Mouse (Mus musculus) forebrain, embryonic 15.5 days (tissue): ENCODE results near the gene Ube2b. TPM values are rescaled to one million over a fixed set of nuclear protein-coding genes. Genes with fewer than 3 reads are reported as not detected.
A peak's percentile ranks its signal among the peaks of the same experiment; 100 is the strongest.

ENCODE experiments used
- ATAC-seq: fragments of 200-750 bp; cut with Nextera tagmentation; replicated peaks from 2 replicates; pipeline ENCODE4 v1.8.0; 2017; ENCODE audit warnings: mild to moderate bottlenecking, moderate TSS enrichment, moderate library complexity
- H3K27ac ChIP-seq: fragments of 300-500 bp; sonication (generic); replicated peaks from 2 replicates; pipeline ENCODE4 v1.5.1; 2015; ENCODE audit warnings: mild to moderate bottlenecking, inconsistent platforms
- H3K27me3 ChIP-seq: fragments of 300-500 bp; sonication (generic); 2 replicates; pipeline ENCODE4 v1.6.1; 2015; ENCODE audit warnings: inconsistent platforms
- H3K36me3 ChIP-seq: fragments of 300-500 bp; sonication (generic); 2 replicates; pipeline ENCODE4 v1.6.1; 2015; ENCODE audit warnings: mild to moderate bottlenecking, inconsistent platforms
- H3K4me1 ChIP-seq: fragments of 300-500 bp; sonication (generic); 2 replicates; pipeline ENCODE4 v1.6.1; 2015; ENCODE audit warnings: inconsistent platforms
- H3K4me2 ChIP-seq: fragments of 300-500 bp; sonication (generic); replicated peaks from 2 replicates; pipeline ENCODE4 v1.6.1; 2015; ENCODE audit warnings: mild to moderate bottlenecking, inconsistent platforms
- H3K4me3 ChIP-seq: fragments of 300-500 bp; sonication (generic); 2 replicates; pipeline ENCODE4 v1.5.1; 2015; ENCODE audit warnings: mild to moderate bottlenecking, inconsistent platforms
- H3K9ac ChIP-seq: fragments of 300-500 bp; sonication (generic); replicated peaks from 2 replicates; pipeline ENCODE4 v1.6.1; 2015; ENCODE audit warnings: mild to moderate bottlenecking, inconsistent platforms
- H3K9me3 ChIP-seq: fragments of 300-500 bp; sonication (generic); 2 replicates; pipeline ENCODE4 v1.6.1; 2016; ENCODE audit warnings: inconsistent platforms
- WGBS: fragments of 180-500 bp; shearing (Covaris S2); methylation state at CpG from one replicate; pipeline ENCODE4 v1.1.7; 2015; ENCODE audit warnings: mixed read lengths; 5-methylcytosine and 5-hydroxymethylcytosine counted together
- polyA plus RNA-seq: library from polyadenylated mRNA; unstranded; fragments of >200 nt; fragmentation: Nextera tagmentation; extraction: Ambion mirVana; gene quantifications from 2 replicates; pipeline ENCODE4 v1.2.1, GENCODE M21; 2015

Ube2b gene
- polyA plus RNA-seq, 1 experiment from 2014 or later: 289 TPM

- Histone ChIP-seq H3K36me3 (peaks cover 5% of the 10 kb centered on the region; the same call in 1 of the 2 replicates), H3K9ac (peak within 1 kb of the TSS; percentile 95), H3K4me3 (peak within 1 kb of the TSS; percentile 98), H3K4me2 (peak within 1 kb of the TSS; percentile 57), H3K4me1 (peaks cover 30% of the 10 kb centered on the region), H3K9me3 (no peaks in the 10 kb centered on the region), H3K27me3 (no peaks in the 10 kb centered on the region), H3K27ac (peak within 1 kb of the TSS; percentile 94)
- ATAC-seq: peak; percentile 89
- WGBS: under 1% methylated on average over 49 of the region's 51 CpGs
Observed at GRCm38 (mm10) chr11:52003772-52004528, 3.4 kb upstream of the Ube2b start, which contains the start of gene Cdkl3. Gene Cdkl3, plus strand, starts transcription at chr11:52004221.

GRCm38 (mm10) chr11:52003505-52003771 lies 2.9 kb upstream of the Ube2b start:
- H3K4me2 ChIP-seq: peak overlapping the region; percentile 57
- H3K36me3 ChIP-seq: peaks cover 4% of the 10 kb centered on the region; the same call in 1 of the 2 replicates
- H3K9ac ChIP-seq: peak overlapping the region; percentile 95
- H3K9me3 ChIP-seq: no peaks in the 10 kb centered on the region
- peak overlapping the region; percentile 98 for H3K4me3 ChIP-seq
- WGBS: 23% methylated on average over 4 of the region's 4 CpGs
- peak; percentile 3; the same call in 1 of the 2 replicates for ATAC-seq
- H3K27me3 ChIP-seq: no peaks in the 10 kb centered on the region
- H3K4me1 ChIP-seq: peaks cover 35% of the 10 kb centered on the region
- peak overlapping the region; percentile 94 for H3K27ac ChIP-seq

- Histone ChIP-seq H3K4me1 (peaks cover 40% of the 10 kb centered on the region), H3K9ac (no peak overlapping the region), H3K27ac (peak overlapping the region; percentile 94), H3K36me3 (no peaks in the 10 kb centered on the region), H3K27me3 (no peaks in the 10 kb centered on the region), H3K9me3 (no peaks in the 10 kb centered on the region), H3K4me2 (peak overlapping the region; percentile 57), H3K4me3 (peak overlapping the region; percentile 98)
- 81% methylated on average over 13 of the region's 13 CpGs for WGBS
- ATAC-seq: no peak
Observed at GRCm38 (mm10) chr11:52002842-52003504, 2.4 kb upstream of the Ube2b start.

DNA sequence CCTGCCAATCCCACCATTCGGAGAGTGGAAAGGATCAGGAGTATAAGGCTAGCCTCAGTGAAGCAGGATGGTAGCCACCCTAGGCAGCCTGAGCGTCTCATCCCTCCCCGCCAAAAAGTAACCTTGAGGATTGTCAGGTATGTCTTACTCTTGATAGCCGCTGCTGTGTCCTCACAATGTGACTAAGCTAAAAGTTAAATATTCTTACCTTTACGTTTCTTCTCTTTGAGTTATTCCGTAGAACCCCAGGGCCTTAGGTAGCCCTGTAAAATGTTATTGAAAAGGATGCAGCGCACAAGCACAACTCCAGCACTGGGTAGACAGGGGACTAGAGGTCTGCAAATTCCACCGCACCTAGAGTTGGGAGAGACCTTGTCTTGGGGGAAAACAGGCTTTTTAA lies 1.3 kb upstream of the Ube2b start:
- H3K9me3 ChIP-seq: no peaks in the 10 kb centered on the region
- no peak overlapping the region for H3K27ac ChIP-seq
- peaks cover 9% of the 10 kb centered on the region for H3K36me3 ChIP-seq
- no peak overlapping the region for H3K4me2 ChIP-seq
- ATAC-seq: no peak
- H3K4me1 ChIP-seq: peaks cover 51% of the 10 kb centered on the region
- H3K4me3 ChIP-seq: no peak overlapping the region
- H3K27me3 ChIP-seq: no peaks in the 10 kb centered on the region
- 94% methylated on average over 8 of the region's 8 CpGs for WGBS
- H3K9ac ChIP-seq: no peak overlapping the region

DNA sequence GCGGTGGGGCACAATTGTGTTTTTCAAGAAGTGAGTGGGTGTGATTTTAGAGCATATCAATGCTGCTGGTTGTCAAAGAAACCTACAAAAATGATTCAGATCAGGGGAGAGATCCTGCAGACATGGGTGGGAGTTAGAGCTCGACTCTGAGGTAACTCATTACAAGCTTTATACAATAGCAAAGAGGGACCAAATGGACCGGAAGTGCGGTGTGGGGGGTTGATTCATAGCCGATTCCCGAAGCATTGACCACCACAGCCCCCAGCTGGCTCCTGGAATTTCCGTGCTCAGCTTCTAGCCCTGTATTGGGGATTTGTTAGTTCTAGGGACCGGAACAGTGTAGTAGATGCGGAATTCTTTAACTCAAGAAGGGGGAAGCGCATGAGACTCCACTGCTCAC lies 779 bp upstream of the Ube2b start:
- Histone ChIP-seq H3K9me3 (no peaks in the 10 kb centered on the region), H3K4me1 (peaks cover 56% of the 10 kb centered on the region), H3K4me2 (peak overlapping the region; percentile 51), H3K4me3 (peak overlapping the region; percentile 65), H3K27ac (peak overlapping the region; percentile 98), H3K36me3 (peaks cover 14% of the 10 kb centered on the region), H3K27me3 (no peaks in the 10 kb centered on the region), H3K9ac (no peak overlapping the region)
- ATAC-seq: no peak
- WGBS: 57% methylated on average over 10 of the region's 10 CpGs

DNA sequence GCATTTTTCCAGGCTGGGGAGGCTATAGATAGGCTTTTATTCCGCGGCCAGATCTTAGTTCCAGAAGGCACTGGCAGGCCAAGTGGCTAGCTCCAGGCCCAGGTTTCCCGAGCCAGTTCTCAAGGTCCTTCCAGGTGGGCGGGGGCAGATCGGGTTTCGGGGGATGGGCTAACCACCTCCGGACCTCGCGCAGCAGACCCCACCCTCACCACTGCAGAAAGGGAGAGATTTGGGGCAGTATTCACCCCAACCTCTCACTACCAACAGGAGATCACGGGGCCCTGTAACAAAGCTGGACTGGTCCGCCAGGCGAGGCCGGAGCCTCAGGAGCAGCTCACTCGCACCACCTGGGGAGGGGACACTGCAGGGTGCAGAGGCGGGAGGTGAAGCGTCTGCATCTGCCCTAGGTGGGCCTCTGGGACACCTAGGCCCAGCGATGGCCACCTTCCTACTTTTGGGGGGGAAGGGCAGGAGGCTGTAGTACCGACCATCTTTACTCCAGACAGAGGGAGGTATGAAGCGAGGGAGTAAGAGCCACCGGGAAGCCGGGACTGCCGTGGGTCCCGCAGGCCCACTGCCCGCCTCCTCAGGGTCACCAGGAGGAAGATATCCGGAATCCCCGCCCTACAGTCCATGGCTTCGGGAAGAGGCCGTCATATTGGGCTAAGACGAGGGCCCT lies 812 bp downstream of the Ube2b start:
- peak overlapping the region; percentile 98 for H3K27ac ChIP-seq
- no peaks in the 10 kb centered on the region for H3K27me3 ChIP-seq
- no peaks in the 10 kb centered on the region for H3K9me3 ChIP-seq
- peak overlapping the region; percentile 91 for H3K9ac ChIP-seq
- H3K4me3 ChIP-seq: peak overlapping the region; percentile 65
- peaks cover 46% of the 10 kb centered on the region for H3K4me1 ChIP-seq
- H3K36me3 ChIP-seq: peaks cover 28% of the 10 kb centered on the region
- ATAC-seq: peak; percentile 40
- under 1% methylated on average over 29 of the region's 29 CpGs for WGBS
- H3K4me2 ChIP-seq: peak overlapping the region; percentile 88

DNA sequence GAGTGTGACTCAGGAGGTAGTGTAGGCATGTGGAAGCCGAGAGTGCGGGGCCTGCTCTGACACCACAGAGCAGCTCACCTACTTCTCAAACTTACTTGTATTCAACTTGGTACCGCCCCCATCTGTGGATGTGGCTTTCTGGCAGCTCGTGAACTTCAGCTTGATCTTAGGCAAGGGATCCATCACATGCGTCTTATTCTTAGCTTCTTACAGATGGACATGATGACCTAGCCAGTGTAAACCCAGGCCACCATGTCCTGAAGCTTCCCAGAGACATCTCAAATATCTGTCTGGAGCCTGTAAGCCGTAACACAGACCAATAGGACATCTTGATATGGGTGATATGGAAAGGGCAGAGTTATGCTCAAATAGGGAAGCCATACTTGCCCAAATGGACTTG lies 28.9 kb downstream of the Ube2b start:
- no peak for ATAC-seq
- Histone ChIP-seq H3K4me2 (no peak overlapping the region), H3K9me3 (no peaks in the 10 kb centered on the region), H3K27ac (no peak overlapping the region), H3K4me3 (no peak overlapping the region), H3K27me3 (no peaks in the 10 kb centered on the region), H3K9ac (no peak overlapping the region), H3K4me1 (peaks cover 17% of the 10 kb centered on the region), H3K36me3 (peaks cover 54% of the 10 kb centered on the region)
- 97% methylated on average over 6 of the region's 6 CpGs for WGBS

DNA sequence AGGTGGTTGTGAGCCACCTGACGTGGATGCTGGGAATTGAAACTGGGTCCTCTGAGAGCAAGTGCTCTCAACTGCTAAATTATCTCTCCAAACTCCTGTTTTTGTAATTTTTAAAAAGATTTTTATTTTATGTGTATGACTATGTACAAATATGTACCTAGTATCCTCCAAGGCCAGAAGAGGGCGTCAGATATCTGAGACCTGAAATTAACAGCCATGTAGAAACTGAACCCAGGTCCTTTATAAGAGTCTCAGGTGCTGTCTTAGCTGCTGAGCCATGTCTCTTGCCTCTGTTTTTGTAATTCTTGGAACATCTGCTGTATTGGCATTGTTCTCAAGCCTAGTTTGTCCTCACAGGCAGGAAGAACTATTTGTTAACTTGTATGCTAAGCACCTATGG lies 31.1 kb downstream of the Ube2b start:
- Histone ChIP-seq H3K9ac (no peak overlapping the region), H3K27me3 (no peaks in the 10 kb centered on the region), H3K27ac (no peak overlapping the region), H3K4me2 (no peak overlapping the region), H3K36me3 (peaks cover 44% of the 10 kb centered on the region), H3K9me3 (no peaks in the 10 kb centered on the region), H3K4me1 (peaks cover 17% of the 10 kb centered on the region), H3K4me3 (no peak overlapping the region)
- no peak for ATAC-seq
- 93% methylated on average over 2 of the region's 2 CpGs for WGBS

GRCm38 (mm10) chr11:51968896-51969295 lies 31.7 kb downstream of the Ube2b start:
- ATAC-seq: no peak
- WGBS: 94% methylated on average over 9 of the region's 9 CpGs
- Histone ChIP-seq H3K9me3 (no peaks in the 10 kb centered on the region), H3K4me2 (peak overlapping the region; percentile 89; the same call in 1 of the 2 replicates), H3K36me3 (peaks cover 40% of the 10 kb centered on the region), H3K9ac (no peak overlapping the region), H3K4me1 (peaks cover 17% of the 10 kb centered on the region), H3K4me3 (no peak overlapping the region), H3K27ac (no peak overlapping the region), H3K27me3 (no peaks in the 10 kb centered on the region)

DNA sequence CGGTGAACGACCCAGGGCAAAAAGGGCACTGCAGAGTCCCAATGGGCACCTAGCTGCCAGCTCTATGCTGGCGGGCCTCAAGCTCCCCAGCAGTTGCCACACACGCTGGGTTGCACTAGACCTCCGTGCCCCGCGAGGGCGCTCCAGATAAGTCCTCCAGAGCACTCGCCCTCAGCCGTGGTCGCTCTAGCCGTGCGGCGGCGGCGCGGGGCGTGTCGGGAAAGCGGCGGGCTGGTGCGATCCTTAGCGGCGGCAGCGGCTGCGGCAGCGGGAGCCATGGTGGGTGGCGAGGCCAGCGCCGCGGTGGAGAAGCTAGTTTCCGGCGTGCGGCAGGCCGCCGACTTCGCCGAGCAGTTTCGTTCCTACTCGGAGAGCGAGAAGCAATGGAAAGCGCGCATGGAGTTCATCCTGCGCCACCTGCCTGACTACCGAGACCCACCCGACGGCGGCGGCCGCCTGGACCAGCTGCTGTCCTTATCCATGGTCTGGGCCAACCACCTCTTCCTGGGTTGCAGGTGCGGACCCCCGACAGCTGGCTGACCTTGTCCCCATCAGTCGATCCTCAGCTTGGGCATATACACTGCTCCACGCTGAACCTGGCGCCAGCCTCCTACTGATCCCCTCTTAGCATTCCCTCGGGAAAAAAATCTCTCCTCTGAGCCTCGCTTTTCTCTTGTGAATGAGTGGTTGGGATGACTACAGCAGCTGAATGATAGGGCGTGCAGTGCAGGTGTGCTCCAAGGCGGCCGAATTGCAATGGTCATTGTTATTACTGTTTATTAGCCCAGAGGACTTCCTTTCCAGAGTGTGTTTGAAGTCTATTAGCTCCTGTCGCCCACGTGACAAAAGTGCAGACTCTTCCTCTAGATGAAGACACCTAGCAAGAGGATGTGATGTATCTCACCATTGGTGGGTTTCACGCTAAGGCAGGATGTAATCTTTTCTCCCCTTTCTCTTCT lies 32.8 kb downstream of the Ube2b start, which contains the start of gene Cdkn2aipnl:
Gene Cdkn2aipnl, plus strand, starts transcription at position 219 of the 959 bp plus-strand sequence.
- WGBS: 3% methylated on average over 62 of the region's 63 CpGs
- Histone ChIP-seq H3K27me3 (no peaks in the 10 kb centered on the region), H3K4me3 (peak within 1 kb of the TSS; percentile 90), H3K36me3 (peaks cover 30% of the 10 kb centered on the region), H3K9me3 (no peaks in the 10 kb centered on the region), H3K9ac (peak within 1 kb of the TSS; percentile 92), H3K27ac (peak within 1 kb of the TSS; percentile 71), H3K4me2 (peak within 1 kb of the TSS; percentile 89), H3K4me1 (peaks cover 17% of the 10 kb centered on the region)
- ATAC-seq: peak; percentile 97

DNA sequence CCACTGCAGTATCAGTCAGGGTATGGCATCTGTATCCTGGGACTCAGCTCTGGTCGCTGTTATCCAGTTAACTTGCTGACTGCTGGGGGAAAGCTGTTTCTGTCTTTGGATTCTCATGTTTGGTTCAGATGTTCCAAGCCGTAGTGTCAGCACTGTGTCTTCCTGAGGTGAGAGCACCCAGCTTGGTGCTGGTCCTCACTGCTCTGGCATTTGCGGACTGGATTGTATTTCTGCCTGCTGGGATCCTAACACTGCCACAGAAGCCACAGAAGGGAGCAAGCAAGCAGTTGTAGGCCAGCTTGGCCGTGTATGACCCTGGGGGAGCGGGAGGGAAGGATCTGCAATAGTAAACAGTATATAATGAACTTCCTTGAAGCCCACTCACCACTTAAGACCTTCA lies 33.9 kb downstream of the Ube2b start:
- H3K9ac ChIP-seq: no peak overlapping the region
- no peak for ATAC-seq
- WGBS: 88% methylated on average over 5 of the region's 5 CpGs
- H3K27ac ChIP-seq: no peak overlapping the region
- no peaks in the 10 kb centered on the region for H3K27me3 ChIP-seq
- H3K4me2 ChIP-seq: no peak overlapping the region
- H3K9me3 ChIP-seq: no peaks in the 10 kb centered on the region
- peaks cover 19% of the 10 kb centered on the region for H3K36me3 ChIP-seq
- H3K4me1 ChIP-seq: peaks cover 17% of the 10 kb centered on the region
- no peak overlapping the region for H3K4me3 ChIP-seq
